Mouse (Mus musculus): ENCODE results near the gene Tceal5.
"Not testable (repeated sequence)": the region's sequence is repeated elsewhere in the genome, so short reads cannot be mapped to it uniquely, and the experiment has no call there.

The Tceal5 gene

GRCm38 (mm10) chrX:136203664-136204066 lies at the start of gene Tceal5:
Gene Tceal5, minus strand, starts transcription at chrX:136203876.
- DNase-seq (ENCODE audit: low spot score) = no peak

GRCm38 (mm10) chrX:136252023-136252729 lies 48.5 kb upstream of the Tceal5 start:
- DNase-seq (ENCODE audit: low spot score) = no peak

- no peak for DNase-seq (ENCODE audit: low spot score)
These were observed 46.0 kb upstream of the Tceal5 start for GRCm38 (mm10) chrX:136249671-136250070.

- peak; percentile 27 for DNase-seq (ENCODE audit: low spot score)
These were observed 45.1 kb upstream of the Tceal5 start for GRCm38 (mm10) chrX:136248811-136249210.

- peak; percentile 12 for DNase-seq (ENCODE audit: low spot score)
These were observed 41.9 kb upstream of the Tceal5 start for GRCm38 (mm10) chrX:136245521-136246071.

DNA sequence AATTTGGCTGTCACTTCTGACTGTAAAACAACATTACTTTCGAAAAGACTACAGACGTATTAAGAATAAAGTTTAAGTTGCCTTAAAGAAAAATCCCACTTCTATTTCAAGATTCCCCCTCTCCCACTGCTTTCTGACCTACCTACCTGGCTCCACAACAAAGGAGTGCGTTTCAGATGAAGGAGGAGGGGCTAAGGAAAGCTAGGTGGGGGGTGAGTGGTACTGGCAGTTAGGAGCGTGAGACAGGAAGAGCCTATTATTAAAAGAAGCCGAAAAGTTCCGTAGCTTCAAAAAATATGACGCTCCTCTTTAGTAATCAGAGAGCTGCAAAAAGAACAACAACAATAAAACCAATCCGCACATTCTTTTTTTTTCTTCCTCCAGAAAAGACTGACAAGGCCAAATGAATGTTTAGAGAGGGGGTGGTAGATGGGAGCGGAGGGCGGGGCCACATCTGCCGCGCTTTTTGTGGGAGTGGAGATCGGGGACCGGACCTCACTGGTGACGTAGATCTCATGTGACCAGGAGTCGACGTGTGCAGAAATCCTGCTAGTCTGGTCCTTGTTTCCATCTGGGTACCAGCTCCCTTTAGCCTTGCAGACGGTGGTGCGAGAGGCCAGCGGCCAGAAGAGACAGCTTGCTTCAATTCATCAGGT lies 41.0 kb upstream of the Tceal5 start, which contains the start of gene Tceal9:
Tceal9 (plus strand) TSS at position 506 of the 656 bp plus-strand sequence.
- DNase-seq (ENCODE audit: low spot score) = peak; percentile 79

DNA sequence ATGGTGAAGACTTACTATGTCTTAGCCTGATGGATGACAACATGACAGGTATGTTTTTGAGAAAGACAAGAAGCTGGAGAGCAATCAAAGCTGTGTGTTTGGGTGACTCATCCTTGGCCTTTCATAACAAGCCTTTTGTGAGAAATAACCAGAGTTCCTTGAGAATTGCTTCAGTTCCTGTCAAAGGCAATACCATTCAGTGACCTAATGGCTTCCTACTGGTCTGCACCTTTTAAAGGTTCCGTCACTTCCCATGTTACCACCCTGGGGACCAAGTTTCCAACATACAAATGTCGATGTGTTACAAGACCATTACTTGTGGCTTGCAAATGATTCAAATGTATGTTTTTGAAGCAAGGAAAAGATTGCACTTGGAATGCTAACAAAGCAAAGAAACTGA lies 39.5 kb upstream of the Tceal5 start:
- DNase-seq (ENCODE audit: low spot score) = no peak

DNA sequence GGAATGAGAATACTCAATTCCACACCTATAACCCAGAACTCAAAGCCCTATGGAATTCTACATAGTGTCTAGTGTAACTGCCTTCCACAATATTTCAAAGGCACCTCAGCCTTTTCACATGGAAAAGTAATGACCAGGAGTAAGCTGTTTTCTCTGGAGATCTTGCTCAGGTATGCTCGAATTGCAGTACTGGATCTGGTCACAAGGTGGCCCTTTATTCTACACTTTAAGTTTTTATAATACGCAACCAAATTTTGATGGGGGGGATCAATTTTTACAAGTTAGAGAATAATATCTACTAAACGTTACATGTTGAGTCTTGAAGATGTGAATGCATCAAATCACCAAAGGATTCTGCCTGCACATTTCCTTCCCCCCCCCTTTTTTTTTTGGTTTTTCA lies 34.4 kb upstream of the Tceal5 start:
- no peak for DNase-seq (ENCODE audit: low spot score)

DNA sequence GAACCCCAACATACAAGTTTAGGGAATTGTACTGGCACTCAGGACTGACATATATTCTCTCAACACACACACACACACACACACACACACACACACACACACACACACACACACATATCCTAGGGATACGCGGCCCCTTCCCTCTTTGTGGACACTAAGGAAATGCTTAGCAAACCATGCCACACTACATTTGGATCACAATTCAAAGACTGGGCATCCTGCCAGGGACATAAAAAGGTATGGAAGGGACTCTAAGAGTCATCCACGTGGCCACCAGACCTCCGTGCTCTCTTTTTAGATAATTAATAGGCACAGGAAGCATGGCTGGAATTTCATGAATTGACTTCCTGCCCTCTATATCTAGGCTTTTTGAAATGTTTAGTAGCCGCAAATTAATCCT lies 24.1 kb upstream of the Tceal5 start:
- no peak for DNase-seq (ENCODE audit: low spot score)

- DNase-seq (ENCODE audit: low spot score) = no peak
These were observed 20.0 kb upstream of the Tceal5 start for GRCm38 (mm10) chrX:136223714-136224113.

GRCm38 (mm10) chrX:136216303-136216702 lies 12.6 kb upstream of the Tceal5 start:
- no peak for DNase-seq (ENCODE audit: low spot score)

GRCm38 (mm10) chrX:136214729-136215677 lies 11.3 kb upstream of the Tceal5 start, which contains the start of the genes Tceal7 and Bex1:
Gene Tceal7, plus strand, starts transcription at chrX:136214779.
Gene Bex1, minus strand, starts transcription at chrX:136215513.
- DNase-seq (ENCODE audit: low spot score) = not testable (repeated sequence)

DNA sequence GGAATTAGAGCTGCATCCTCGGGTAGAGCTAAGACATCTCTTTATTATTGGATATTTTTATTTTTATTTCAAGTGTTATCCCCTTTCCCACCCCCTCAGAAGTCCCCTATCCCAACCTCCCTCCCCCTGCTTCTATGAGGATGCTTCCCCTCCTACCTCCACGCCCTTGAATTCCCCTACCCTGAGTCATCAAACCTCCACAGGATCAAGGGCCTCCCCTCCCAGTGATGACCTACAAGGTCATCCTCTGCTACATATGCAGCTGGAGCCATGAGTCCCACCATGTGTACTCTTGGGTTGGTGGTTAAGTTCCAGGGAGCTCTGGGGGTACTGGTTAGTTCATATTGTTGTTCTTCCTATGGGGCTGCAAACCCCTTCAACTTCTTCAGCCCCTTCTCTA lies 9.7 kb upstream of the Tceal5 start:
- no peak for DNase-seq (ENCODE audit: low spot score)

DNA sequence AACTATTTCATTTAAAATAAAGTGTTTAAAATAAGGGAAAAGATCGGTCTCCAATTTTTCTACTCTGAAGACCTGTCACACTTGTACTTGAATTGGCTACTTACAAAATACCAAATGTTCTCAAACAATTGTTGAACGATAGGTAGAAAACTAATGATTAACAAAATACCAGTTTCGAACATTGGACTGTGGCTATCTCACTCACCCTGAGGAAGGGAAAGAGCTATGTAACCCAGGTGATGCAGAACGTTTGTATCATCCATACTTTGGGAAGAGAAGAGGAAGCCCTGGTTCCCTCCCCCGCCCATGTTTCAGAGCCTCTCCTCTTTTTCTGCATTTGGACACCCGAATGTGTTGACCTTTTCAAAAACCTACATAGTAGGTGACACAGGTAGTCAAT lies 730 bp upstream of the Tceal5 start:
- DNase-seq (ENCODE audit: low spot score) = no peak

- no peak for DNase-seq (ENCODE audit: low spot score)
These were observed 419 bp downstream of the Tceal5 start for GRCm38 (mm10) chrX:136203257-136203656.

- no peak for DNase-seq (ENCODE audit: low spot score)
These were observed 6.8 kb downstream of the Tceal5 start for GRCm38 (mm10) chrX:136196873-136197272.

GRCm38 (mm10) chrX:136195193-136195944 lies 8.3 kb downstream of the Tceal5 start:
- peak; percentile 46 for DNase-seq (ENCODE audit: low spot score)

- DNase-seq (ENCODE audit: low spot score) = no peak
These were observed 20.6 kb downstream of the Tceal5 start for GRCm38 (mm10) chrX:136183107-136183506.

DNA sequence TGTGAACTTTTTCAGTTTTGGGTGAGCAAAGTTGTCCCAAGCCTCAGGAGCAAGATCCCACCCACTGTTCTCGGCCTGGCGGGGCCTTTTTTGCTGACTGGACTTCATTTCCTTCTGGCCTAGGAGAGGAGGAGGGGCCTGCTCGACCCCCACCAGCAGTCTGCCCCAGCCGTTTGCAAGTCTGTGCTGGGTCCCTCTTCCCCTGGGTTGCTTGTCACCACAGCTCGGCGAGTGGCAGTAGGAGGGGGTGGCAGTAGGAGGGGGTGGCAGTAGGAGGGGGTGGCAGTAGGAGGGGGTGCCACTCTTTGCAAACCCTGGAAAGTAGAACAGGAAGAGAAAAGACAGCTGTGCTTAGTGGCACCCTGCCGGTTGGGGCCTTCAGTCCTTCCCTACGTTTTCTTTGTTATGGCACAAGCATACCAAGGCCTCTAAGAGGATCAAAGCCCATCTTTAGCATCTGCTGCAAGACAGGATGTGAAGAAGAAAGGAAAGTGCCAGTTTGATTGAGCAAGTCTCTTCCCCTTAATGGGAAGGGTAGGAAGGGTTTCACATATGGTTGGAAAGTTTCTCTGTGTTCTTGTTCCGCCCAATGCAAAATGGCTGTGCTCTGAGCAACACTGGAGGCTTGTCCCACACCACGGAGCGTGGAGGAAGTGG lies 22.7 kb downstream of the Tceal5 start:
- DNase-seq (ENCODE audit: low spot score) = no peak

DNA sequence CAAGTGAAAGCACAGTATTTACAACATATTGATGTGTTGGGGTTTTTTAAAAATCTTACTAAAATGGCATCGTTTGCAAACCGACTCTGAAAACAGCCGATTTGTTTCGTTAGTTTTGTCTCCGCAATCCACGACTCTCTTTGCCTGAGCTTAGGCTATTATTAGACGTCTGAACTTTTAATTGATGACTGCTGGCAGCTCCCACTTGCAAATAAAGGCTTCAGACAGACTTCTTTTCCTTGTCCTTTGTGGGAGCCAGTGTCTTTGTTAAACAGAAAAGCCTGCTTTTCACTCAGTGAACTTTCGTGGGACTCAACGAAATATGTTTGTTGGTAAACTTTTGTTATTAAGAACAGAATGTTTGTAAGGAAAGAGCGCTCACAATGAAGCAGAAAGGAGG lies 30.9 kb downstream of the Tceal5 start:
- DNase-seq (ENCODE audit: low spot score) = no peak

GRCm38 (mm10) chrX:136172118-136172551 lies 31.5 kb downstream of the Tceal5 start, which contains the start of gene Tceal8:
Gene Tceal8, minus strand, starts transcription at chrX:136172342.
- DNase-seq (ENCODE audit: low spot score) = peak; percentile 77

Measured in testis, postnatal 14 days (tissue).